Mouse (Mus musculus): Measurements from ENCODE around the gene Dennd1a. TPM values are rescaled to one million over a fixed set of nuclear protein-coding genes. Genes with fewer than 3 reads are reported as not detected.
"Not testable (repeated sequence)": the region's sequence is repeated elsewhere in the genome, so short reads cannot be mapped to it uniquely, and the experiment has no call there.

Dennd1a gene
- total RNA-seq, 2 experiments from 2014 or later, result 31.3 to 31.6 TPM

DNA sequence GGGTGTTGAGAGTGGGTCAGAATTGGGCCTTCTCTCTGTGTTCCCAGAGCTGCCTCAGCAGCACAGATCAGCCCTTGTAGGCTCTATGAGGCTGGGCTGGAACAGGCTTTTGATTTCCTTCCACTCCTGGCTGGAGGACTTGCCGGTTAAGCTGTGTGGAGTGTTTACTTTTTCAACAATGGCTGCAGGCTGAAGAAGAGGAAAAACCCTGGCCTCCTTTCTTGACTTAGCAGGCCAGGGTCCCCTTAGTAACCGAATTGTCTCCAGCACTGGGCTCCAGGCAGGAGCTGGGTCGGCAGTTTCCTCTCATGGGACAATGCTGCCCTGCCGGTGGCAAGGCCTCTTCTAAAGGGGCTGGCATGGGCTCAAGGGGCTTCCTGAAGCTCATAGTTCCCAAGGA lies 323.8 kb downstream of the Dennd1a start:
- DNase-seq, result peak; percentile 10

GRCm38 (mm10) chr2:37948424-37948823 lies 338.8 kb downstream of the Dennd1a start:
- DNase-seq, result no peak

GRCm38 (mm10) chr2:37945598-37946336 lies 341.4 kb downstream of the Dennd1a start:
- no peak for DNase-seq

DNA sequence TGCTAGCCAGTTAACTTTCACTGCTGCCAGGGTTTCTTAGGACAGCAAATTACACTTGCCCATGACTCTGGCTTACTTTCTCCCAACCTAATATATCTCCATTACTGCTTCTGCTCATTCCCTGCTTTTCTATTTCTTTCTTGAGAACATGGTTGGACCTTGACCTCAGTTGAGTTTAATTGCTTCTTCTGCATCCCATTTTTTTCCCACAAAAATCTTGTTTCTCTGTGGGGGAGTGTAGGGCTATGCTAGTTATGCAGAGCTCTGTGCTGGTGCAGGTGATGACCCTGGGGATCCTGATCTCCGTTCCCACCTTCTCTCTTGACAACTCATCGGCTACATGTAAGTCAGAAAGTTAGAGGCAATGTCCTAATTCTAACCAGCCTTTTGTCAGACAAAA lies 344.3 kb downstream of the Dennd1a start:
- no peak for DNase-seq

DNA sequence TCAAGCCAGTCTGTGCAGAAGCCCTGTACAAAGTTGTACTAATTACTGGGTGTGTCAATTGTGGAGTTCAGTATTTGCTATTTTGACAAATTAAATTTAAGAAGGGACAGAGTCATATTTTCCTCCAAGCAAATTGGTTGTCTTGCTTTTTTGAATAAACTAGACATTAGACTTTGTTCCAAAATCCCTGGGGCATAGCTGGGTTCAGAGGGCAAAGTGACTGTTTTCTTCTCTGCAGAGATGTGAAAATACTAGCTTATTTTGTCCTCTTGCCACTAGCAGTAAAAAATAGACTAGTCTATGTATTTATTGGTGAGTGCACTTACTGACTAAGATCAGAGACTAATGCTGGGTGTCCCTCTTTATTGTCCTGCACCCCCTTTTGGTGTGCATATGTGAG lies 345.4 kb downstream of the Dennd1a start:
- DNase-seq, result no peak

- no peak for DNase-seq
Measured at GRCm38 (mm10) chr2:37940845-37941361, 346.3 kb downstream of the Dennd1a start.

GRCm38 (mm10) chr2:37939997-37940396 lies 347.2 kb downstream of the Dennd1a start:
- no peak for DNase-seq

DNA sequence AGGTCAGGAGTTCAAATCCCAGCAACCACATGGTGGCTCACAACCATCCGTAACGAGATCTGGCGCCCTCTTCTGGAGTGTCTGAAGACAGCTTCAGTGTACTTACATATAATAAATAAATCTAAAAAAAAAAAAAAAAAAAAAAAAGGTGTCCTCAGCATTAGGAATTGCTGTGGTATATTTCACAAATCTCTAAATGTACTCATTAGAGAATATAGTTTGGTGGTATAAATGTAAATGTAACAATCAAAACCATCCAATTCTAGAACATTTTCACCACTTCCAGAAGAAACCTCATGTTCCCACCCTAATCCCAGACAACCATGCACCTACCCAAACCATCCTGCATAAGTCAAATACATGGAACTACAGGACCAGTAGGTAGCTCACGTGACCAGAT lies 350.3 kb downstream of the Dennd1a start:
- not testable (repeated sequence) for DNase-seq

- DNase-seq, result no peak
Measured at GRCm38 (mm10) chr2:37932240-37932639, 354.9 kb downstream of the Dennd1a start.

- no peak for DNase-seq
Measured at GRCm38 (mm10) chr2:37931018-37931930, 355.9 kb downstream of the Dennd1a start.

DNA sequence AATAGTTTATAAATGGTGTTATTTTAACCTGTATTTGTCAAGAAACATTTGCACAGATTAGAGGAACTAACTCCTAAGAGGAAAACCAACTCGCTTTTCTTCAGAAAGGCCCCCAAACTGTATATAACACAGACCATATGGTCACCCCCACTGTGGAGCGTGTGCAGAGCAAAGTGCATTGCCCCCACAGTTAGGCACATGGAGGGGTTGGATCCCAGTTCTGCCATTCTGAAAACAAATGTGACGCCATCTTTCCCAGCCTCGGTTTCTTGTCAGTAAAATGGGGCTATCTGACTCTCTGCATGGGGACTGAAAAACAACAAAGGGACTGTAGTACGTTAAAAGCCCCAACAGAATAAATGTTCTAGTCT lies 361.1 kb downstream of the Dennd1a start:
- no peak for DNase-seq

DNA sequence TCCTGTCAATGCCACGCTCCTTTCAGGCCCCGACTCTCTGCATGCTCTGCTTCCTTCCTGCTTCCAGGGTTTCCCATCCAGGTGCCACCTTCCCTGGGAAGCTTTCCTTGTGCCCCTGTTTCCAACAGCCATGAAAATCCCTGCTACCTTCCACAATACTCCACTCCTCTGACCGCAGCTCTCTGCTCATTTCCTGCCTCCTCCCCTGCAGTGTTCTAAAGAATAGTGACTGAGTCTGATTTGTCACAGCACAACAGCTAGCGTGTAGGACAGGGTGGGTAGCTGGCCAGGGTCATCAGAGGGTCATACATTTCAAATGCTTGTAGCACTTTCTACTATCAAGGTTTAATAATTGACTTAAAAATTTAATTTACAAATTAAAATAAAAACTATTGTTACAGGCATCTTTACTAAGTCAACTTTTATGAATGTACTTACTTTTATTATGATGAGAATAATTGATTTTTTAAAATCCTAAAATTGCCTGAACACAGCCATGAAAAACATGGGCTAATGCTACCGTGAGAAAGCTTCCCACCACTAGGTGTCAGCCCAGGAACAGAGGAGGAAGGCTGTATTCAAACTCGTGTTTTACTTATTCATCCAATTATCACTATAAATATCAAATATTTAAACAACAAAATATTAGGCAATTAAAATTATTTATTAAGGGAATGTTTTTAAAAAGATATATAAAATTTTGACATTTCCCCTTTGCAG lies 361.6 kb downstream of the Dennd1a start:
- peak; percentile 71 for DNase-seq

DNA sequence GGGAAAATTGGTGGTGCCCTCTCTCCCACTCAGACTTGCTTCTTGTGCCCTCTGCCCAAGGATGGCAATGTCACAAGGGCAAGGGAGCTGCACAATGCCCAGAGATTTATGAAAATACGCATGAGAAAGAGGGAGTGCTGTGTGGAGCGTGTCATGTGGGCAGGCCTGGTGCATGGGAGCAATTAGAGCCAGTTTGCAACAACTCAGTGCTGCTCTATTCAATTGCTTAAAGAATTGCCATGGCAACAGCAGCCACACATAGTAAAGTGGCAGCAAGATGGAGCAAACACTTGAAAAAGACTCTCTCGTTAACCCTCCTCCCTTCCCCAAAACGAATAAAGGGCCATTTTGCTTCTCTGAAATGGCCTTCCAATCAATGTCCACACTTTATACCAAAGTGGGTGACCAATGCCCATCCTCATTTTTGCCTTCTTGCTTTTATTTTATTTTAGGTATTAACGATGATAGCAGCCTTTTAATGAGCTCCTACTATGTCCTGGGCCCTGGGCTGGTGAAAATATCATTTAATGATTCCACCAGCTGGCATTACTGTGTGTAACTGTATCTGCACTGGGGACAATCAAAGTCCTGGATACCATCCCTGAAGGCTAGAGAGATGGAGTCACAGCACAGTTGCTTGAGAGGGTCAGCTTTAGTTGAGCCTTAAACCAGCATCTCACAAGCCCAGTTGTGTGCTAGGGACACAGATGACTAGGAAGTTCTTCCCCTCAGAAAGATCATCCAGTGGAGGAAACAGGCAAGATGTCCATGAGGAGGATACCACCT lies 378.3 kb downstream of the Dennd1a start:
- DNase-seq, result no peak

DNA sequence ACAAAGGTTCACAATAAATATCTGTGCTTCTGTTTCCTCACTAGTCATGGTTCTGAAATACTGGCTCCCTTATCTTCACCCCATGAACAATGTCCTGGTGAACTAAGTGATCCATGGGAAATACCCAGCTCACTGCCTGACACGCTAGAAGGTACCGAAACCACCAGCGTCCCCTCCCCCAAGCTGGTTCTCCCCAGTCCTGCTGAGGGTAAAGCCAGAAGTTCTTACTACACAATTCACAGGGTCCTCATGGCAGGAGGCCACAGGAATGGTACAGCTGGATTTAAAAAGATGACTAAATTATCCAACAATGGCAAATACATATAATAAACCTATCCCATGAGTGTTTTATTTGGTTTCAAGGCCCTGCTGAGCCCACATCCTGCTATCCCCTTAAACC lies 378.9 kb downstream of the Dennd1a start:
- no peak for DNase-seq

GRCm38 (mm10) chr2:37906261-37906660 lies 380.9 kb downstream of the Dennd1a start:
- no peak for DNase-seq

DNA sequence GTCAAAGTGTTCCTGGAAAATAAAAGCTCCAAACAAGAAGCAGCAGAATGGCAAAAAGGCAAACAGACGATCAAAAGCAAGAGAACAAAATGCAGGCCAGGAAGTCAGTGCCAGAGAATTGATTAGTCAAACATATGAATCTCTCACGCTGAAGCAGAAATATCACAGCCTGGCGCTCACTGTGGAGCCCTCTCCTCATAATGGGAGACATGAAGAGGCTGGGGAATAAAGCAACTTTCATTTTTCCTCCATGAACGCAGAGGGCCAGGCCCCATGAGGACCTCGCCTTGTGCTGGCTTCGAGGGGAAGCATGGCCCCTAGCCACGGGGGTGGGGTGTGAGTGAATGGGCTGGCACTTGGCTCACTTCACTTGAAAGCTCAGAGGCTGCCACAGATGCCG lies 383.9 kb downstream of the Dennd1a start:
- no peak for DNase-seq

DNA sequence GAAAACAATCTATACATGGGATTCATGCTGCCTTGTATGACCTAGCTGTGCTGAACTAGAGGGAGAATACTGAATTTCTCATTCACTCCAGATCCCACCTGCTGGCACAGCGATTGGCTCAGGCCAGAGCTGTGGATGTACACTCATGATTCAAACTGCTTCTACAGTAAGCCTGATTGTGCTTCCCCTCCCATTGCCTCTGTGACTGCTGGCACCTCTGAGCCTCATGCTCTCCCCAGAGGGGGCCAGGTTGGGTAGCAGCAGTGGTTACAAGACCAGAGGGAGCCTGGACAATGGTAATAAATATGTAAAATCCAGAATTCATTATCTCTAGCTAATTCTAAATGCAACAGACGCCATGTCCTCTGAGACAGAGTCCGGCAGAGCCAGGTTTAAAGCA lies 404.0 kb downstream of the Dennd1a start:
- no peak for DNase-seq

DNA sequence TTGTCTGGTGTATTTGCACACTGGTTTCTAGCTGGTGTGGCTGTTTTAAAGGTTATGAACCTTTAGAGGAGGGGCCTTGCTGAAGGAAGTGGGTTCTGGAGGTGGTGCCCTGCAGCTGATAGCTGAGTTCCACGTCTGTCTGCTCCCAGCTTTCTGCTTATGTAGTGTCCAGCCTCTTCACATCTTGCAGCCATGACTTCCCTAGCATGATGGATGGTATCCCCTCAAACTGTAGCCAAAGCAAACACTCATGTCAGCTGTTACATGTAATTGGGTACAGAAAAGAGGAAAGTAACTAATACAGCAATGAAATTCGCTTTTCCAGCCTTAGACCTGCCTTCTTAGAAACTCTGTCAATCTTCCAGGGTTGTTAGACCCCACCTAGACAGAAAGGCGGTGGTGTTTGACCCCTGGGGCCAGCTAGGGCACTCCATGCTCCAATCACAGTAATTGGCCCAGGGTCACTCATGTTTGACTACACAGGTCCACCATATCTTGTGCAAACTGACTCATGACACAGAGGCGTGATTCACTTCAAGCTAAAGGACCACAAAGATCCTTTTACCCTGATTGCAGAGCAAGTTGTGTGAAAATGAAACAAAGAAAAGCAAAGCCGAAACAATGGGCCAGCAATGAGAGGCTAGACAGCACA lies 405.8 kb downstream of the Dennd1a start:
- DNase-seq, result no peak

- DNase-seq, result no peak
Measured at GRCm38 (mm10) chr2:37879697-37880096, 407.5 kb downstream of the Dennd1a start.

GRCm38 (mm10) chr2:37872791-37873190 lies 414.4 kb downstream of the Dennd1a start:
- DNase-seq, result no peak

- no peak for DNase-seq
Measured at GRCm38 (mm10) chr2:37869628-37870027, 417.6 kb downstream of the Dennd1a start.
